Mouse (Mus musculus): ENCODE measurements around the gene Shkbp1.

DNA sequence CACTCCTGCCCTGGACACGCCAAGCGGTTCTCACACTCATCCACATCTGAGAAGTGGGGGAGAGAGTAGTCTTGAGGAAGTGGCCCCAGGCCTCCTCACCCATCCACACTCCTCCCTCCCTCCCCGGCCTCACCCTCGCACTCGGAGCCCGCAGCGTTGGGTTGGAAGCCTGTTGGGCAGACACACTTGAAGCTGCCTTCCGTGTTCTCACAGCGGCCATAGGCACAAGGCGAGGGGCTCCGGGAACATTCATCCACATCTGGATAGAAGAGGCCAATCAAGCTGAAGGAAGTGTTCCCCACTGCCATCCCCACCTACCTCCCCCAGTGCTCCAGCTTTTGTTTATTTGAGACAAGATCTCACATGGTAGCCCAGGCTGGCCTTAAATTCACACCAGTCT, 31.7 kb downstream of the Shkbp1 start:
- no peak for TF ChIP-seq GATA1 (IDR thresholded peaks at IDR 0.05; ENCODE audit: borderline replicate concordance, low read length)
- no peak for TF ChIP-seq FLI1 (IDR thresholded peaks at IDR 0.05; ENCODE audit: low read length)
